Mouse (Mus musculus) spleen, adult 2 months (tissue): ENCODE results near the gene Slc35g2.

Source experiments
- CTCF ChIP-seq: fragments of 200-500 bp; IDR thresholded peaks from 2 replicates; pipeline ENCODE4 v1.5.1; 2011; ENCODE audit warnings: mild to moderate bottlenecking, inconsistent platforms; ENCODE audit not compliant: insufficient read depth, insufficient read length, insufficient replicate concordance; ENCODE audit errors: extremely low read depth
- POLR2A ChIP-seq: fragments of 200-500 bp; IDR thresholded peaks from 2 replicates; pipeline ENCODE4 v1.6.1; 2011; ENCODE audit warnings: low read depth, low read length, inconsistent platforms

DNA sequence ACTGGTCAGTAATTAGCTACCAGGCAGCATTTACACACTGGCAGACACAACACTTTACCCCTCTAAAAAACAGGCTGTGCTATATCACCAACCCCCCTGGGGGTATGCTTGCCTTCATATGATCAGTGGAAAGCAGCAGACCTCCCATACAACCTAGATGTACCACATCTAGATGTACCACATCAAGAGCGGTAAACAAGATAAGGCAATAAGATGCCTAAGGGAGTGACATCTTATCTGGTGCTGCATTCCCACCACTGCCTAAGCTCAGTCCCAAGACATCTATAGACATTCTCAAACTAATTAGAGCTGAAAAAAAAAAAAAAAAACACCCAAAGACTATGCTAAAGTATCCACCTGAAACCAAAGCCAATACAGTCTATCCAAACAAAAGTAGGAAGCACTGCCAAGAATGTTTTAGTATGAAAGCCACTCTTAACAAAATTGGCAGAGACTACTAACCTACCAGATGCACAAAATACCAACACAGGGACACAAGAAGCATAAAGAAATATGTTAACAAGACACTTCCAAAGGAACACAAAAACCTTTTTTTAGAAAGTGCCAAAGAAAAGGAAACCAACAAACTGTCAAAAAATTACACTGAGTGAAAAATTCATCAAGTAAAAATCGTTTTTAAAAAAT is 35.1 kb downstream of the Slc35g2 start:
- TF ChIP-seq CTCF (no peak), POLR2A (no peak)
